Mouse (Mus musculus) megakaryocyte, adult 5-6 weeks (primary cell): ENCODE results near the gene Tprkb. TPM values are rescaled to one million over a fixed set of nuclear protein-coding genes. Genes with fewer than 3 reads are reported as not detected.
"Not testable (repeated sequence)": the region's sequence is repeated elsewhere in the genome, so short reads cannot be mapped to it uniquely, and the experiment has no call there.

Source experiments
- ATAC-seq: 2 replicates; pipeline ENCODE4 v1.8.0; 2016; ENCODE audit warnings: mild to moderate bottlenecking, inconsistent platforms; ENCODE audit not compliant: poor library complexity, severe bottlenecking
- total RNA-seq, 2 experiments: library from RNA; stranded (forward) in 1 of 2; stranded (reverse) in 1 of 2; fragments of 153-499, 151-499 nt in 1 of 2; fragments of 221-1000, 200-1000 nt in 1 of 2; gene quantifications; 2 replicates each; pipeline versions ENCODE4 v1.2.3 to v1.2.4; 2015 to 2017

Tprkb gene
- total RNA-seq, 2 experiments from 2014 or later, result 14.9 to 30.8 TPM

- ATAC-seq, result no peak
Observed at GRCm38 (mm10) chr6:85972699-85973098, 61.0 kb downstream of the Tprkb start.

GRCm38 (mm10) chr6:85973336-85973735 is 61.7 kb downstream of the Tprkb start:
- ATAC-seq, result no peak

GRCm38 (mm10) chr6:85974941-85975617 is 63.4 kb downstream of the Tprkb start:
- ATAC-seq, result no peak

- no peak for ATAC-seq
Observed at GRCm38 (mm10) chr6:85975761-85976160, 64.1 kb downstream of the Tprkb start.

GRCm38 (mm10) chr6:85976242-85976641 is 64.6 kb downstream of the Tprkb start:
- ATAC-seq, result no peak

- not testable (repeated sequence) for ATAC-seq
Observed at GRCm38 (mm10) chr6:85978736-85979135, 67.1 kb downstream of the Tprkb start.

Other genes starting within 250 kb of the Tprkb start
- gene Nat8f7, start 198.7 kb upstream of the Tprkb start, total RNA-seq (2015), result not detected in 2 replicates
- gene Nat8f7, start 198.7 kb upstream of the Tprkb start, total RNA-seq (2017), result not detected in 2 replicates
- not detected in 2 replicates for gene Nat8f3, start 146.1 kb upstream of the Tprkb start, total RNA-seq (2015)
- gene Nat8f3, start 146.1 kb upstream of the Tprkb start, total RNA-seq (2017), result not detected in 2 replicates
- gene Nat8f6, start 90.9 kb upstream of the Tprkb start, total RNA-seq (2015), result not detected in 2 replicates
- not detected in 2 replicates for gene Nat8f6, start 90.9 kb upstream of the Tprkb start, total RNA-seq (2017)
- not detected in 2 replicates for gene Nat8f5, start 90.9 kb upstream of the Tprkb start, total RNA-seq (2015)
- gene Nat8f5, start 90.9 kb upstream of the Tprkb start, total RNA-seq (2017), result not detected in 2 replicates
- not detected in 2 replicates for gene Nat8, start 79.8 kb upstream of the Tprkb start, total RNA-seq (2015)
- not detected in 2 replicates for gene Nat8, start 79.8 kb upstream of the Tprkb start, total RNA-seq (2017)
- not detected in 2 replicates for gene Nat8f2, start 42.7 kb upstream of the Tprkb start, total RNA-seq (2015)
- gene Nat8f2, start 42.7 kb upstream of the Tprkb start, total RNA-seq (2017), result not detected in 2 replicates
- 0.18 and 0.25 TPM in 2 replicates for gene Nat8f4, start 7.0 kb upstream of the Tprkb start, total RNA-seq (2015)
- gene Nat8f4, start 7.0 kb upstream of the Tprkb start, total RNA-seq (2017), result 0.44 and 0.49 TPM in 2 replicates
- 3.2 and 3.4 TPM in 2 replicates for gene Nat8f1, start 3.8 kb downstream of the Tprkb start, total RNA-seq (2015)
- 1.5 and 2.4 TPM in 2 replicates for gene Nat8f1, start 3.8 kb downstream of the Tprkb start, total RNA-seq (2017)
- gene Dusp11, start 49.8 kb downstream of the Tprkb start, total RNA-seq (2015), result 83.4 and 85.5 TPM in 2 replicates
- 50.3 and 64.2 TPM in 2 replicates for gene Dusp11, start 49.8 kb downstream of the Tprkb start, total RNA-seq (2017)
- gene Figla, start 104.3 kb downstream of the Tprkb start, total RNA-seq (2015), result not detected in 2 replicates
- not detected in 2 replicates for gene Figla, start 104.3 kb downstream of the Tprkb start, total RNA-seq (2017)
- gene Add2, start 116.8 kb downstream of the Tprkb start, total RNA-seq (2015), result 1.0 and 2.1 TPM in 2 replicates
- 2.4 and 3.1 TPM in 2 replicates for gene Add2, start 116.8 kb downstream of the Tprkb start, total RNA-seq (2017)